Mouse (Mus musculus) thymus, adult 2 months (tissue): Measurements from ENCODE around the gene Gm11444.

Experiments
- CTCF ChIP-seq: fragments of 200-500 bp; IDR thresholded peaks from 2 replicates; pipeline ENCODE4 v1.5.1; 2012; ENCODE audit warnings: mild to moderate bottlenecking, control low read depth, low read length, moderate library complexity, borderline replicate concordance; ENCODE audit not compliant: control insufficient read depth, poor library complexity, insufficient read depth; ENCODE audit errors: extremely low read depth
- POLR2A ChIP-seq: fragments of 200-500 bp; IDR thresholded peaks from 2 replicates; pipeline ENCODE4 v1.6.1; 2012; ENCODE audit warnings: mild to moderate bottlenecking, low read length, control low read depth, moderate library complexity; ENCODE audit not compliant: control insufficient read depth, poor library complexity, insufficient read depth; ENCODE audit errors: extremely low read depth

DNA sequence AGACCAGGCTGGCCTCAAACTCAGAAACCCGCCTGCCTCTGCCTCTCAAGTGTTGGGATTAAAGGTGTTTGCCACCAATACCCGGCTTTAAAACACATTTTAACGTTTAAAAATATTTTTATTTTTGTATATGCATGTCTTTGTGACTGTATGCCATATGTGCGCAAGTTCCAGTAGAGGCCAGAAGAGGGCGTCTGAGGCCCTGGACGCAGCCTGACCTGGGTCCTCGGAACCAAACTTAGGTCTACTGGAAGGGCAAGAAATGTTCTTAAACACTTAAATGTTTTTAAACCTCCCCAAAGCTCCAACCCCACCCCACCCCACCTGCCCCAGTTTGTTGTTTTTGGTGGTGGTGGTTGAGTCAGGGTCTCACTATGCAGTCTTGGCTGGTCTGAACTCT, 14.2 kb upstream of the Gm11444 start:
- TF ChIP-seq CTCF (no peak), POLR2A (no peak)
